Mouse (Mus musculus) midbrain, embryonic 11.5 days (tissue): Measurements from ENCODE around the gene 2700081O15Rik. TPM values are rescaled to one million over a fixed set of nuclear protein-coding genes. Genes with fewer than 3 reads are reported as not detected.
"Not testable (repeated sequence)": the region's sequence is repeated elsewhere in the genome, so short reads cannot be mapped to it uniquely, and the experiment has no call there.

ENCODE experiments used
- ATAC-seq: fragments of 200-750 bp; cut with Nextera tagmentation; 2 replicates; pipeline ENCODE4 v1.8.0; 2017; ENCODE audit warnings: moderate TSS enrichment, moderate library complexity; ENCODE audit not compliant: low FRiP score
- DNase-seq: peaks from one replicate; pipeline ENCODE4 v3.0.0; 2015; ENCODE audit warnings: low spot score; ENCODE audit errors: missing footprints
- H3K27ac ChIP-seq: fragments of 300-500 bp; sonication (generic); 2 replicates; pipeline ENCODE4 v1.5.1; 2014; ENCODE audit warnings: low read depth, low read length
- H3K27me3 ChIP-seq: fragments of 300-500 bp; sonication (generic); 2 replicates; pipeline ENCODE4 v1.6.1; 2014; ENCODE audit warnings: mild to moderate bottlenecking, low read length, moderate library complexity, mixed read lengths; ENCODE audit not compliant: control insufficient read depth, insufficient read depth
- H3K36me3 ChIP-seq: fragments of 300-500 bp; sonication (generic); 2 replicates; pipeline ENCODE4 v1.6.1; 2014; ENCODE audit warnings: mild to moderate bottlenecking, low read length, moderate library complexity, mixed read lengths; ENCODE audit not compliant: control insufficient read depth, insufficient read depth
- H3K4me1 ChIP-seq: fragments of 300-500 bp; sonication (generic); 2 replicates; pipeline ENCODE4 v1.6.1; 2014; ENCODE audit warnings: low read length; ENCODE audit not compliant: control insufficient read depth, insufficient read depth
- H3K4me2 ChIP-seq: fragments of 300-500 bp; sonication (generic); 2 replicates; pipeline ENCODE4 v1.6.1; 2014; ENCODE audit warnings: mild to moderate bottlenecking, moderate library complexity
- H3K4me3 ChIP-seq: fragments of 300-500 bp; sonication (generic); 2 replicates; pipeline ENCODE4 v1.5.1; 2014; ENCODE audit warnings: low read depth, low read length
- H3K9ac ChIP-seq: fragments of 300-500 bp; sonication (generic); 2 replicates; pipeline ENCODE4 v1.6.1; 2014; ENCODE audit warnings: low read length
- H3K9me3 ChIP-seq: fragments of 300-500 bp; sonication (generic); 2 replicates; pipeline ENCODE4 v1.6.1; 2016; ENCODE audit warnings: low read length; ENCODE audit not compliant: control insufficient read depth
- WGBS: fragments of 180-500 bp; shearing (Covaris S2); extraction: QIAGEN DNeasy Blood & Tissue Kit; methylation state at CpG from one replicate; pipeline ENCODE4 v1.1.7; 2014; 5-methylcytosine and 5-hydroxymethylcytosine counted together
- polyA plus RNA-seq: library from polyadenylated mRNA; unstranded; fragments of >200 nt; fragmentation: Nextera tagmentation; extraction: Ambion mirVana; gene quantifications from 2 replicates; pipeline ENCODE4 v1.2.1, GENCODE M21; 2014

2700081O15Rik gene
- polyA plus RNA-seq = 12.3 and 13.2 TPM in 2 replicates

DNA sequence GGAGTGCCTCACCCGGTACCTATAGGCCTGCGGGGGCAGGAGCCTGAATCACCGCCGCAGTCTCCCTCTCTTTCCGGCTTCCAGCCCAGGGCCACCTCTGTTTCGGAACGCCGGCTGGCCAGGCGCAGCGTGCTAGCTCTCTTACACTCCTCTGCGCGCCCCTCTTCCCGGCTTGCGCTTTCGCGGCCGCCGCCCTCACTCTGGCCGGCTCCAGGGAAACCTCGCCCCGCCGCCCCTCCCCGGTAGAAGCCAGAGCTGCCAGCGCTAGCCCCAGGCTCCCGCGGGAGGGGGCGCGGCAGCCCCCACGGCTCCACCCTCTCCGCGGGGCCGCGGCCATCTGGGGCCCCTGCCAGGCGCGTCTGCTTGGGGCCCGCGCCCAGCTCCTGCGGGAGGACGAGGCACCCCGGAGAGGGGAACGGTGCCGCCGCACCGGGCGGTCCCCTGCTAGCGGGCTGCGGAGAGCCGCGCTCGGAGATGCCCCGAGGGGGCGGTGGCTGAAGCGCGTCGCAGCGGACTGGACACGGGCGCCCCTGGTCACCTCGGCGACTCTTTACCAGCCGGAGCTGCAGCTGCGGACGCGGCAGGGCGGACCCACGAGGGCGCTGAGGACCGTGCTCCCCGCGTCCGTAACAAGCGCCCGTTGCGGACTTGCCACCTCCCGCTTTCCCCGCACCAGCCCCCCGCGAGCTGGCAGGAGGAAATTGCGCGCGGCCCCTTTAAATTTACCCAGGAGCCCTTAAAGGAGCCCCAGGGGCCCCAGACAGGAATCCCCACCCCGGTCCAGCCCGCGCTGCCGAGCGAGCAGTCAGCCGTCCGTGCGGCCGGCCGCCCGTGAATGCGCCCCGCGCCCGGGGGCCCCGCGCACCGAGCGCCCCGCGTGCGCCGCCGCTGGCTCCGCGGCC, at the start of gene 2700081O15Rik:
Gene 2700081O15Rik (plus strand): TSS at position 792 of the 902 bp plus-strand sequence.
- peak; percentile 98 for DNase-seq
- H3K4me3 ChIP-seq = peak within 1 kb of the TSS; percentile 98

DNA sequence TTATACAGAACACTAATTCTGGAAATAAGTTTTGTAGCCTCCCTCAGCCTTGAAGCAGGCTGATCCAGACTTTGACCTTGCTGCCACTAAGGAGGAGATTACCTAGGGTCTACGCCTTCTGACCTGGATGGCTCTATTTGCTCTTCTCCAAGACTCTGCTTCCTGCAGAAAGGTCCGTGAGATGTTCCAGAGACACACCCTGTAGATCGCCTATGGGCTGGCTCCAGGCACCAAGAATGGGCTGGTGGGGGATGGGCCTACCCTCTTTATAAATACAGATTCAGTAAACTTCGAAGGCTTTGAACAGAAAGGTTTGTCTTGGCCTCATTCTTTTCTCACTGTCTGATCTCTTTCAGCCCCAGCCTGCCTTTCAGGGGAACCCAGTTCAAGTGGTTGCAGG, 48.0 kb upstream of the 2700081O15Rik start:
- not testable (repeated sequence) for H3K4me1 ChIP-seq, H3K27me3 ChIP-seq, H3K4me3 ChIP-seq, DNase-seq, H3K9ac ChIP-seq, ATAC-seq, H3K4me2 ChIP-seq, H3K27ac ChIP-seq, H3K9me3 ChIP-seq
- H3K36me3 ChIP-seq = peaks cover 36% of the 10 kb centered on the region
- WGBS = 89% methylated on average over 4 of the region's 4 CpGs

More for the DNA sequence above, at the start of gene 2700081O15Rik:
- Histone ChIP-seq H3K4me2 (peak within 1 kb of the TSS; percentile 91), H3K4me1 (peaks cover 41% of the 10 kb centered on the region), H3K36me3 (peaks cover 9% of the 10 kb centered on the region), H3K9me3 (no peaks in the 10 kb centered on the region), H3K27me3 (no peaks in the 10 kb centered on the region), H3K9ac (peak within 1 kb of the TSS; percentile 100), H3K27ac (peak within 1 kb of the TSS; percentile 93)
- peak; percentile 72 for ATAC-seq
- under 1% methylated on average over 90 of the region's 107 CpGs for WGBS

GRCm38 (mm10) chr19:7374491-7374890, 42.9 kb upstream of the 2700081O15Rik start:
- H3K36me3 ChIP-seq = peaks cover 31% of the 10 kb centered on the region
- H3K9ac ChIP-seq = no peak overlapping the region
- no peaks in the 10 kb centered on the region for H3K9me3 ChIP-seq
- no peak overlapping the region for H3K27ac ChIP-seq
- H3K4me3 ChIP-seq = no peak overlapping the region
- DNase-seq = no peak
- WGBS = 96% methylated on average over 8 of the region's 8 CpGs
- H3K4me2 ChIP-seq = no peak overlapping the region
- H3K27me3 ChIP-seq = no peaks in the 10 kb centered on the region
- ATAC-seq = no peak
- H3K4me1 ChIP-seq = no peaks in the 10 kb centered on the region

GRCm38 (mm10) chr19:7377639-7378038, 39.8 kb upstream of the 2700081O15Rik start:
- WGBS = 76% methylated on average over 2 of the region's 2 CpGs
- Histone ChIP-seq H3K9ac (no peak overlapping the region), H3K4me1 (peaks cover 10% of the 10 kb centered on the region), H3K36me3 (peaks cover 15% of the 10 kb centered on the region), H3K27me3 (no peaks in the 10 kb centered on the region), H3K4me3 (no peak overlapping the region), H3K9me3 (no peaks in the 10 kb centered on the region), H3K4me2 (no peak overlapping the region), H3K27ac (no peak overlapping the region)
- DNase-seq = no peak
- ATAC-seq = no peak

DNA sequence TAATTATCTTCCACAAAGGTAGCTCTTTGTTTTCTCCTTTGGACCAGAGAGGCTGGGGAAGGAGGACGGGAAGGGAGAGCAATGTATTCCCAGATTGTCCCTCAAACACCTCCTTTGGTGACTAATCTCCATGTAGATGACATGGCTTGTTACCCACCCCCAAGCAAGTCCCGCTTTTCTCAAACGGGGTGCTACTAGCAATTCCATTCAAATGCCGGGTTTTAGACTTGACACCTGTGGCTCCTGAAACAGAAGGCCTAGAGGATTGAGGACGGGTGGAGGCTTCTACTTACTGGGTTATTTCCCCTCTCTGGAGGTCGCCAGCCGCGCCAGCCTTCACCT, 35.5 kb upstream of the 2700081O15Rik start:
- H3K4me3 ChIP-seq = peak overlapping the region; percentile 74
- DNase-seq (no peak), ATAC-seq (no peak)
- peak overlapping the region; percentile 68 for H3K4me2 ChIP-seq
- peaks cover 16% of the 10 kb centered on the region for H3K4me1 ChIP-seq
- no peaks in the 10 kb centered on the region for H3K27me3 ChIP-seq
- H3K36me3 ChIP-seq = no peaks in the 10 kb centered on the region; the same call in 1 of the 2 replicates
- H3K9me3 ChIP-seq = no peaks in the 10 kb centered on the region
- peak overlapping the region; percentile 96; the same call in 1 of the 2 replicates for H3K27ac ChIP-seq
- H3K9ac ChIP-seq = peak overlapping the region; percentile 89
- 1% methylated on average over 8 of the region's 8 CpGs for WGBS

GRCm38 (mm10) chr19:7382248-7382902, 35.0 kb upstream of the 2700081O15Rik start:
- Histone ChIP-seq H3K36me3 (no peaks in the 10 kb centered on the region; the same call in 1 of the 2 replicates), H3K27ac (peak overlapping the region; percentile 96), H3K9me3 (no peaks in the 10 kb centered on the region), H3K4me1 (peaks cover 16% of the 10 kb centered on the region), H3K4me3 (peak overlapping the region; percentile 74), H3K4me2 (peak overlapping the region; percentile 68), H3K27me3 (no peaks in the 10 kb centered on the region), H3K9ac (peak overlapping the region; percentile 89)
- under 1% methylated on average over 56 of the region's 60 CpGs for WGBS
- DNase-seq (peak; percentile 97), ATAC-seq (no peak; the same call in 1 of the 2 replicates)

- H3K9me3 ChIP-seq = no peaks in the 10 kb centered on the region; the same call in 1 of the 2 replicates
- WGBS = under 1% methylated on average over 50 of the region's 52 CpGs
- peak within 1 kb of the TSS; percentile 74 for H3K4me3 ChIP-seq
- peak within 1 kb of the TSS; percentile 68 for H3K4me2 ChIP-seq
- peak within 1 kb of the TSS; percentile 96 for H3K27ac ChIP-seq
- peaks cover 16% of the 10 kb centered on the region for H3K4me1 ChIP-seq
- peak within 1 kb of the TSS; percentile 89 for H3K9ac ChIP-seq
- ATAC-seq (peak; percentile 98), DNase-seq (peak; percentile 100)
- H3K27me3 ChIP-seq = no peaks in the 10 kb centered on the region
- no peaks in the 10 kb centered on the region; the same call in 1 of the 2 replicates for H3K36me3 ChIP-seq
These were observed 34.2 kb upstream of the 2700081O15Rik start, which contains the start of gene Spindoc for GRCm38 (mm10) chr19:7382903-7383865. TSS of gene Spindoc (minus strand) at chr19:7382994.

GRCm38 (mm10) chr19:7386042-7386441, 31.4 kb upstream of the 2700081O15Rik start:
- Histone ChIP-seq H3K4me2 (no peak overlapping the region), H3K4me3 (no peak overlapping the region), H3K27ac (no peak overlapping the region), H3K36me3 (no peaks in the 10 kb centered on the region), H3K9me3 (no peaks in the 10 kb centered on the region; the same call in 1 of the 2 replicates), H3K27me3 (no peaks in the 10 kb centered on the region), H3K4me1 (peaks cover 16% of the 10 kb centered on the region), H3K9ac (no peak overlapping the region)
- no peak for ATAC-seq
- DNase-seq = peak; percentile 59
- 63% methylated on average over 2 of the region's 2 CpGs for WGBS
